Mouse (Mus musculus) adrenal gland, adult 18-20 months (tissue): Measurements from ENCODE around the gene Als2. TPM values are rescaled to one million over a fixed set of nuclear protein-coding genes. Genes with fewer than 3 reads are reported as not detected.

Experiments used
- DNase-seq, 2 experiments: peaks; one replicate each; pipeline ENCODE4 v3.0.0; 2021 to 2022; ENCODE audit warnings: low spot score in 2 of 2
- total RNA-seq, 2 experiments: library from RNA; stranded (reverse); gene quantifications; 1 replicate in 1 of 2; 2 replicates in 1 of 2; pipeline ENCODE4 v1.2.3; 2021

The Als2 gene
- total RNA-seq, 2 experiments from 2014 or later = 8.4 to 11.0 TPM

DNA sequence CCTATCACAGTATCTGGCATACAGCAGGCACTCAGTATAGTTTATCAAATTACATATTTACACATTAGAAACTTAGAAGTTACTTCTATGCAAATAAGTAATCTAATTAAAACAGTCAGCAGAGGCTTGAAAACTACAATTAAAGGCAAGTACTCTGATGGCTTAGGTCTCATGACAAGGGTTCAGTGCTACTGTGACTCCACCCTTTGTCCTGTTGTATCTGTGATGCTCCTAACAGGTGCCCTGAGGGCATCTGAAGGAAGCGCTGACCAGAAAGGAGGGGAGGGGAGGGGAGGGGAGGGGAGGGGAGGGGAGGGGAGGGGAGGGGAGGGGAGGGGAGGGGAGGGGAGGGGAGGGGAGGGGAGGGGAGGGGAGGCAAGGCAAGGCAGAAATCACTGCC is 24.1 kb downstream of the Als2 start:
- no peak for DNase-seq

DNA sequence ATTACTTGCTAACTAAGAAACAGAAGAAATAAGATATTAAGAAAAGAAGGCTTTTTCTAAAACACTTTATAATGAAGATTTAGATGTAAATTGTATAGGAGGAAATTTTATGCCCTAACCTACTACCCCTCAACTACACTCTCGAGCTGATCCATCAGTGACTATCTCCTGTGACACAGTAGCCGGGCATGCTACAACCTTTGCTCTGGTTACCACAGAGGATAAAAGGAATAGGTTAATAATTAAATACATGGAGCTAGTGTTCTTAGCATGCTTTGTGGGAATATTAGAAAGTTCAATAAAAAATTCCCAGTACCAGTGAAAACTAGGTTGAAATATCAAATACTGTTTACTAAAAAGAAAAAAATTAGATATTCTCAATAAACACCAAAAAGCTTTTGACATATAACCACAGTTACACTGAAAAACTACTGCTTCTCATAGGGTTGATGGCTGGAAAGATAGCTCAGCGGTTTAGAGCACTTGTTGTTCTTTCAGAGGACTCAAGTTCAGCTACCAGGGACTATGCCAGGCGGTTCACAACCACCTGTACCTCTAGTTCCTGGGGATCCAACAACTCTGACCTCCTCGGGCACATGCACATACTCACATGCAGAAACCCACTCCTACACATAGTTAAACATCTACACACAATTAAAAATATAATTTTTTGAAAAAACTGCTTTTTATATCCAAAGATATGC is 24.8 kb downstream of the Als2 start:
- no peak for DNase-seq

DNA sequence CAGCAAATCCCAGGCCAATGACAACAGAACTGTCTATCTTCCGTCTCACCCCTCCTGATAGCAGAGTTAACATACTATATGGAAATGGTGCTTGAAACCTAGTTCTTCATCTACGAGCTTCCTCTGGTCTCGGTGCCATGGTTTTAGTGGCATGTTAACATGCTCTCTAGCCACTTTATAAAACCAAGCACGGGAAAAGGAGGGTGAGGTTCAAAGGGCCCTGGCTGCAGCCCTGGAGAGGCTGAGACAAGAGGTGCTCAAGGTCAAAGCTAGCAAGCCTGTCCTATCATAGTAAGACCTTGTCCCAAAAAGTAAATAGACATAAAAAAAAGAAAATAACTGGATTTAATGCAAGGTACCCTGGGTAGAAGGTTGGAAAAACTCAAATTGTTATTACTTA is 25.4 kb downstream of the Als2 start:
- no peak for DNase-seq

DNA sequence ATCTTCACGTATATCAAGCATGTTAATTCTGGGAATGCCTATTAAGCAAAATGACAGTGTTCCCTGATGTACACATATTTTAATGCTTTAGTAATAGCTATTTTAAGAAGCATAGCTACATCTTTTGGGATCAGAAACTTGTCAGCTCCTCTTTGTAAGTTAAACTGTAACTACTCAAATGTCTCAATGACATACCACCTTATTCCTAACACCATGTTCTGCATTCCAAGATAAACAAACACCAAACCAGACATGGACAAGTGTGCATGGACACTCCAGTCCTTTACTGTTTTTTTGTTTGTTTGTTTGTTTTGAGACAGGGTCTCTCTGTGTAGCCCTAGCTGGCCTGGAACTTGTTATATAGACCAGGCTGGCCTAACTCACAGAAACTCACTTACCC is 28.7 kb downstream of the Als2 start:
- no peak for DNase-seq

DNA sequence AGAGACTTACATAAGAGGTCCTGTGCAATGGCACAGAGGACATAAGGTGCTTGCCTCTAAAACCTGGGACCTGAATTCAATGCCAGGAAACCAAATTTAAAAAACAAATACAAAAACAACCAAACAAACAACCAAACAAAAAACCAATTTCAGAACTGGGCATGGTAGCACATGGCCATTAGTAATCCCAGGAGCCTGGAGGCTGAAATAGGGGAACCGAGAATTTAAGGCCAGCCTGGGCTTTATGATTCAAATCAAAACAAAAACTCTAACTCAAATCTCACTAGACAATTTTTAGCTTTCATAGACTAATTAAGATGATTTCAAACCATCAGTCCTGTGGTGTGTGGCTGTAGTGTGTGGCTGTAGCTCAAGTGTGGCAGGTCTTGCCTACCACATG is 32.5 kb downstream of the Als2 start:
- DNase-seq = no peak

DNA sequence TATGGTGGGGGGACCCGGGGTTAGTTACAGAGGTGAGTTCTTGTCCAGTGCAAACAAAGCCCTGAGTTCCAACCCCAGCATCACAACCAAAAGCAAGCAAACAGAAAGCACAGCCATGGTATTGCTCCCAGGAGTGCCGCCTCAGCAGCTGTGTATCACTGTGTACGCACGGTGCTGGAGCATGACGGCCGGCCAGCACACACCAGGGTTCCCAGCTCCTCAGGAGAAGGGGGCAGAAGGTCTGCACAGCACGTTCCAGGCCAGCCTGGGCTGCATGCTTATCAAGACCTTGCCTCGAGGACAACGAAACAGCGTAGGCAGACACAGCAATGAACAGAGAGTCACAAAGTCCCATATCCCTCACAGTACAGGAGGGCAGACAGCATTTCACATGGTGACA is 34.7 kb downstream of the Als2 start:
- DNase-seq = no peak

DNA sequence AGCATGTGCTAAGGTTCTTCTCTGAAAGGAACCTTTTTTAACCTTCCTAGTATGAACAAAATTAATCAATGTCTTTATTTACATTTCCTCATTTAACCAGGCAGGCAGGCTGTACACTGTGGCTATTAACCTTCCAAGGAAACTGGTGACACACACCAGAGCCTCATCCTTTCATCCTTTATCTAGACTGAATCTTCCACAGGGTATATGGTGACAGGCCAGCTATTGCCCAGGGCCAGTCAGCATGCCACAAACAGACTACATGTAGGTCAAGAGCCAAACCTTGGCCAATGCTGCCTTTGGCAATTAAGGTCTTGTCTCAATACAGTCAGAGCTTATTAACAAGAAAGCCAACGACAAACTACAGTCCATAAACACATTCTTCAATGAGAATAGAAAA is 35.5 kb downstream of the Als2 start:
- DNase-seq = no peak

DNA sequence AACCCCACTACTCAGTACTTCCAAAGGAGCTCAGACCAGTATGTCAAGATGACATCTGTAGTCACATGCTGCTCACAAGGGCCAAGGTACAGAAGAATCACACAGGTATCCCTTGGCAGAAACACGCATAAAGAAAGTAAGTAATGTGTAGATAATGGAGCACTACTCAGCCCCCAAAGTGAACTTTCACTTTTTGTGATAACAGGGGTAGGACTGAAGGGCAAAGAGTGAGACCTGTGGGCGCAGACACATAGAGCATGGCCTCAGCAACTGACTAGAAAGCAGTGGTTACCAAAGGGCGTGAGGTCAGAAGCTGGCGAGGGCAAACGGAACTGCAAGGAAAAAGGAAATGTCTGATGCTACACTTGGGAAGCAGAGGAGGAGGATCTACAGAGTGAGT is 36.1 kb downstream of the Als2 start:
- no peak for DNase-seq

DNA sequence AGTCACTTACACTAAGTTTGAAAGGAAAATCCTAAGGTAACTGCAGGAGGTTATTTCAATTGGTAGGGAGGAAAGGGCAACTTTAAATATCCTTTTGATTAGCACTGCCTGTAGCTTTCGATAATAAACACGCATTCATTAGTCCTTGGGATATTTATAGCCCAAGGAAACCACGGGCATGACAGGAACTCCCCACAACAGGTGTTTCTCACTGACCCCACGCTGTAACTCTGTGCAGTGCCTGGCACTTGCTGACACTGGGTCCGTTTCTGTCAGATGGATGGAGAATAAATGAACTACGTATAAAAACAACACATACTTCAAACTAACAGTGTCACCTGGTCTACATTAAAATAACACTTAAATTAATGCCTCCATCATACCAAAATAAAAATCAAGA is 42.1 kb downstream of the Als2 start:
- no peak for DNase-seq

DNA sequence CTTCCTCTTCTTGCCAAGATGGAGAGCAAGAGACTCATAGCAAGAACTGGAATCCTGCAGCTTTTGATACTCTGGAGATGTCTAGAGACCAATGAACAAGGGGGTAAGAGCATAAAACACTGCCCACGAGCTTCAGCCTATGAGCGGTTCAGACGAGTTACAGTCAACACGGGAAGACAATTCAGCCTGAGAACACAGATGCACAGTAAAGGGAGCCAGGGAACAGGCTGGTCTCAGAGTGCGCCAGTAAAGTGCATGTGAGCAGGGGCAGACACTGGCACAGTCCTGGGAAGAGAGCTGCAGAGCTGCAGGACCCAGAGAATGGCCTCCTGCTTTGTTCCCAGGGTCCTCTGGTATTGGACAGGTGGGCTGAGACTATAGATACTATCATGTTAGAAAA is 49.2 kb downstream of the Als2 start:
- no peak for DNase-seq

DNA sequence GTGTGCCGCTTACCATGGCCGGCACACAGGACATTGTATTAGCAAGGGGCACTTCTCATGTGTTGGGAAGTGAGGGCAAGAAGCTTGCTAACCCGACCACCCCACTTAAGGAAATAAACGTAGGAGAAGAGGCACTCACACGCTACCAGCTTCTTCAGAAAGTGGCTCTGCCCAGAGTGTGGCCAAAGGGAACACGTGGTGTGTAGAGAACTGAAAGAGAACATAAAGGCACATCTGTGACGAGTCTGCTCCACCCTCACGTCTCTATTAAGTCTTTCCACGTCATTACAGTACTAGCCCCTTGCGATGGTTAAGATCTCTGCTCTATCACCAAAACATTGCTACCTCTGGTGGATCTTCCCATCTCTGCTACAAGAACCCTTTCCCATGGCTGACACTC is 50.7 kb downstream of the Als2 start:
- DNase-seq = no peak

DNA sequence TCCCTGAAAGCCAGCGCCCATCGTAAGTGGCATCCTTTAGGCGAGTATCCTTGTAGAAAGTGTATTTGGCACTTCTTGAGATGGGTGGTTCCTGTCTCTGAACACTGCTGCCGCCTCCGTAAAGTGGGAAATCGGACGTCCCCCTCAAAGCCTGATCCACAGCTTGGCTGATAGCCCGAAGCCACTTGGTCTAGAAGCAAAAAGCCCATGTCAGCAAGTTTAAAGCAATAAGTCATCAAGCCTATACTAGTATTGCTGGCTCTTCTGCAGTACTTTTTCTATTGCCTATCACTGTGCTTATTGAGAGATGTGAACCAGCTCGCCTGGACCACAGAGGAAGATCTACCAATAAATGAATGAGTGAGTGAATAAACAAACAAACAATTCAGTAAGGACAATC is 51.6 kb downstream of the Als2 start:
- no peak for DNase-seq

DNA sequence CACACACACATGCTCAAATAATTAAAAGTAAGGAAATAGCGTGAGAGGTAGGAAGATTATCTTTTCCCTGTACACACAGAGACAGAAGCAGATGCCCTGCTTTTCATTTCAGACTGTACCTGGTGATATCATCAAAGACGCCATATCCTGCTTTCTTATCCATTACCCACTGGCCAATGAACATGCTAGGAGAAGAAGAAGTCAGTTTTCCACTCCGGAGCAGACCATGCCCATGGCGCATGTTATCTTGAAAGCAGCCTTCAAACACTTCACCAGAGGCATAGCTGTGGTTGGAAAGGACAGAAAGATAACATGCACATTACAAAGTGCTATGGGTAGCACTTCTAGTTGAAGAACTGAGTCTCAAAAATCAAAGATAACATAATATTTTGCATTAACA is 54.0 kb downstream of the Als2 start:
- DNase-seq = no peak

DNA sequence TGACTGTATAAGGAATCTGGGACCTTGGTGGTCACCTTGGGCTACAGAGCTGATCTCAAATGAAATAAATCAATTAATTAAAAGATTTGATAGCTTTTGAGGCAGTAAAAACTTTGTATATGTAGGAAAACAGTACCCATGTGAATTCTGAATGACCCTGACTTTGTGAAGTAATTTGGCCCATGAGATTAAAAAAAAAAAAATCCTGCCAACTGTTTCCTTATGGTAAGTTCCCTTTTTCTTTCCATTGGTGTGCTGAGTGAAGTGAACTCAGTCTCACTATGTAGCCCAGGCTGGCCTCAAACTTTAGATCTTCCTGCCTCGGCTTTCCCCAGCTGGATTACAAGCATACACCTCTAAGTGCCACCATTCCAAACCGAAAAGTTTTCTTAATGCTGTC is 54.7 kb downstream of the Als2 start:
- no peak for DNase-seq

DNA sequence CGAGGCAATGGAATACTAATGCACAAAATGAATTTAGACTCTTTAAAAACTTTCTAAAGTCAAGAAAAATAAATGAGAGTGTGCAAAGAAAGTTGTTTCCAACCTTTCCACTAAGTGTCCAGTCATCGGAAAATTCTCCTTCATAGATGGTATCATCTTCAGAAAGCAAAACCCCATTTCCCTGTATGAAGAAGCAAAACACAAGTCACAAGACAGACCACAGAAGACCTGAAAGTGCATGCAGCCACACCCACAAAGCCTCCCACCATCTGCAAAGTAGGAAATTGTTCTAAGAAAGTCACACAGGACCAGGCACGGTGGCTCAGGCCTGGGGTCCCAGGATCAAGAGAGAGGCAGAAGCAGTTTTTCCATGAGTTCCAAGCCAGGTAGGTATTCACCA is 57.0 kb downstream of the Als2 start:
- no peak for DNase-seq

DNA sequence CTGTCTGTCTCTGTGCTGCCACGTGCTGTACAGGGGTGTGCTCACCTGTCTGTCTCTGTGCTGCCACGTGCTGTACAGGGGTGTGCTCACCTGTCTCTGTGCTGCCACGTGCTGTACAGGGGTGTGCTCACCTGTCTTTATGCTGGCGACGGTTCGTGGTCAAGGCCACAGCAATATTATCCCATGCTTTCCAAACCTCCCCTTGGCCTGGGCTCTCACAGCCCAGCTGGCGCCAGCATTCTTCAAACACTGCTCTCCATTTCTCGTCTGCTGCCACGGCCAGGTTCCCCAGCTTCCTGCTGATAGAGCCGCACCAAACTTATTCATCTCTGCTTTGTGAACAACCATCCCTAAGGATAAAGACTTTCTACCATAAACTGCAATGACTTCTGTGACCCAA is 58.6 kb downstream of the Als2 start:
- no peak for DNase-seq

DNA sequence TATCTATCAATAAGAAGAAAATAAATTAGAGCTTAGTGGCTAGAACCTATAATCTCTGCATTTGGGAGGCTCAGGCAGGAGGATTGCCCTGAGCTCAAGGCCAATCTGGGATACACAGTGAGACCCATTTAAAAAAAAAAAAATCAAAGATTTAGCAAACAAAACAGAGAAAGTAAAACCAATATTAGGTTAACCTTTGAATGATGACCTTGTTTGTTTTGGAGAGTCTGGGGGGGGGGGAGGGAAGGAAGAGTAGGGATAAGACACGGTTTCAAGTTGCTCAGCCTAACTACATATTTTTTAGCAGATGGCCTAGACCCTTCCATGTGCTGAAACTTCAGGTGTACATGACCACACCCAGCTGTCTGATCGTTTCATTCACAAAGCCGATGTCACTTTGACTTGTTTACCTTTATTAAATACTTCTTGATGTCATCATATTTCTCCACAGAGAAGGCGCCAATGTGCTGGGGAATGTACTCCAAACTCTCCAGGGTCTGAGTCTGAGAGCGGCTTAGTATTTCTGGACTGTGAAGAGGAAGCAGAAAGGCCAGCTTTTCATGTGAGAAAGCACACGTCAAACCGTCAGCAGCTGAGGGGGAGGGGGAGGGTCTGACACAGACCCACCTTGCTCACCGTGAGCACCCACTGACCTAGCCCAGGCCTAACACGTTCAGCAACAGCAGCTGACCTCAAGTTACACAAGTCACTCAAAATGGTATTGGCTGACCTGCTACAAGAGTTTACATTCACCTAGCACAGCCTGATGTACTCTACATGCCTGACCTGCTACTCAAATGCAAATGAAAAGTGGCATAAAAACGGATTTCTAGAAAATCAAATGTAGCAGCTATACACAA is 62.3 kb downstream of the Als2 start:
- DNase-seq = no peak

DNA sequence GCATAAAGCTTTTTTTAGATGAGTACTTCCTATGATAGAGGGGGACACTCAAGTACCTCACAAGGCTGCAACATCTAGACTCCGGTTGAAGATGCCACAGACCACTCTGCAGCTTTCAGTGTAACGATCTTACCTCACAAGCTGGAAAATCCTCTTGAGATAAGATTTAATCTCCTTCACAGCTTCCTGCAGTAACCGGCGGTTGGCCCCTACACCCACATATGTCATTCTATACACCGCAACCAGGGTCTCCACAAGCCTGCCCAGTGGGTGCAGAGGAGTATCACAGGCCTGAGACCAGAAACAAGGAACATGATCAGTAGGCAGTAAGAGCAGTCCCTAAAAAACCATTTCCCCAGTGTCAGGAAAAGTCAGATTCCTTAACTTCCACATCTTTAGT is 64.0 kb downstream of the Als2 start:
- no peak for DNase-seq

DNA sequence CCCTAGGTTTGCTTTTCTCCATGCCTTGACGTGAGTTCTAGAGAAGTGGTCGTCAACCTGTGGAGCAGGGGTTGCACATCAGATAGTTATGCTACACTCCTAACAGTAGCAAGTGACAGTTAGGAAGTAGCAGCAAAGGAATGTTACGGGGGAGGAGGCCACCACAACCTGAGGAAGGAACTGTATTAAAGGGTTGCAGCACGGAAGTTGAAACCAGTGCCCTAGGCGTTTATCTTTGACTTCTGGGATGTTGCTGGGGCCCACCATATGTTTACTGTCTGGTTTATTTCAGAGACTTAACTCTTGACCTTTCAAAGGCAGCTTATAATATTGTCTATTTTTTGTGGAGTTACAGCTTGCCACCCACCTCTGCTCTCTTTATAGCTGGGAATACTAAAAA is 65.2 kb downstream of the Als2 start:
- no peak for DNase-seq

DNA sequence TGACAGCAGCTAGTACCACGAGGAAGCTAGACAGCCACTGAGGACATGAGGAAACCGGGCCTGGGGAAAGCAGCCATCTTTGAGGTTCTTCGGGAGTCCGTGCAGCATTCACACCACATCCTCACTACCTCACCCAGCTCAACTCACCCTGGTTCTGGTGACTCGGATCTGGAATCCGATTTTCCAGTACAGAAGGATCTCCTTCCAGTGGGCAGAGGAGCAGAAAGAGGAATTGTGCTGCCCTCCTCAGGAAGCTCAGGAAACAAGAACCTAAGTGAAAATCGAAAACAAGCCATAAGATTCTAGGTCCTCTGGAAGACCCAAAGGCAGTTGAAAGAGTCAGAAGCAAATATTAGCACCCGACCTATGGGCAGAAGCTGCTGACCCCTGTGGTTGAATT is 66.7 kb downstream of the Als2 start:
- no peak for DNase-seq

DNA sequence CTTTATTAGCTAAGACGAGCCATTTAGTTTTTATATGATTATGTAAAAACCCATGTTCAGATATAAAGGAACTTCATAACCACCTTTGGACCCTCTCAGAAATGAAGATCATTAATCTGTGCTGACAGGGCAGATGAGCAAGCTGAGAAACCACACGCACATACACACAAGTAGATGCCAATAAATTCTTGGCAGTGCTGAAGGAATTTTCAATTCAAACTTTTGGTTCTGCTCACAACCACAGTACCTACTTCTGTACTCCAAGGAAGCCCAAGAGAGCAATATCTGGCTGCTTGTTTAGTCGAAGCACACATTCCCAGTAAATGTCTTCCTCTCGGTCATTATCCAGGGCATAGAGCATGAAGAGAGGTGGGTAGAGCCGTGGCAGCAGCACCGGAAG is 67.4 kb downstream of the Als2 start:
- DNase-seq = no peak

DNA sequence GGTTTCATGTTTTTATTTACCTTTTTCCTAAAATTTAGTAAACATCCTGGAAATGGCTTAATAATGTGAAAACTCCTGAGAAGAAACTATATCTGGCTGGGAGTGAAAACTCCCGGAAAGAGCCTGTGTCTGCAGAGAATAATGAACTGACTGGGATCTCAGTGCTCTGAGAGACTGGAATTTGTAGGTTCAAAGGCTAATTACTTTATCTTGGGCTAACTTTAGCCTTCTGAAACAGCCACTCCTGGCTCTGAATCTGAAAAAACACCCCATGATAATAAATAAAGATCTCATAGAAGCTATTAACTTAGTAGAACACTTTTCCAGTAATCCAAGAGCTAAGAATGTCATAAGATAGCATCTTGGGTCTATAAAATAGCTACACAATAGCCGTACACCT is 68.5 kb downstream of the Als2 start:
- no peak for DNase-seq
